Mouse (Mus musculus) layer of hippocampus, postnatal 36 days (tissue): ENCODE measurements around the gene Pex26. TPM values are rescaled to one million over a fixed set of nuclear protein-coding genes. Genes with fewer than 3 reads are reported as not detected.

Experiments used
- DNase-seq, 2 experiments: peaks; one replicate each; pipeline ENCODE4 v3.0.0; 2022
- total RNA-seq, 2 experiments: library from RNA; stranded (reverse); gene quantifications; 2 replicates each; pipeline ENCODE4 v1.2.3; 2021

Gene Pex26
- 10 to 100 TPM; 11.6 to 11.9 TPM for total RNA-seq

GRCm38 (mm10) chr6:121183414-121184173 is at the start of gene Pex26:
Gene Pex26 (plus strand): TSS chr6:121183667.
- DNase-seq: peak; percentile 92

- no peak for DNase-seq
Observed at GRCm38 (mm10) chr6:121134249-121134648, 49.2 kb upstream of the Pex26 start.

GRCm38 (mm10) chr6:121134884-121135283 is 48.6 kb upstream of the Pex26 start:
- DNase-seq: no peak

- DNase-seq: no peak
Observed at GRCm38 (mm10) chr6:121137222-121137621, 46.2 kb upstream of the Pex26 start.

GRCm38 (mm10) chr6:121138338-121139040 is 45.0 kb upstream of the Pex26 start:
- DNase-seq: no peak

- no peak for DNase-seq
Observed at GRCm38 (mm10) chr6:121139271-121139670, 44.2 kb upstream of the Pex26 start.

GRCm38 (mm10) chr6:121142298-121142697 is 41.2 kb upstream of the Pex26 start:
- DNase-seq: no peak

- no peak for DNase-seq
Observed at GRCm38 (mm10) chr6:121143439-121143838, 40.0 kb upstream of the Pex26 start.

- peak in 1 of 2 experiments; percentile 39 for DNase-seq
Observed at GRCm38 (mm10) chr6:121144066-121144465, 39.4 kb upstream of the Pex26 start.

GRCm38 (mm10) chr6:121145010-121145604 is 38.4 kb upstream of the Pex26 start:
- no peak for DNase-seq

- no peak for DNase-seq
Observed at GRCm38 (mm10) chr6:121145906-121146305, 37.6 kb upstream of the Pex26 start.

- DNase-seq: no peak
Observed at GRCm38 (mm10) chr6:121146798-121147197, 36.7 kb upstream of the Pex26 start.

GRCm38 (mm10) chr6:121148360-121148759 is 35.1 kb upstream of the Pex26 start:
- no peak for DNase-seq

GRCm38 (mm10) chr6:121149420-121149819 is 34.0 kb upstream of the Pex26 start:
- no peak for DNase-seq

GRCm38 (mm10) chr6:121150126-121150525 is 33.3 kb upstream of the Pex26 start:
- DNase-seq: no peak

GRCm38 (mm10) chr6:121151732-121152131 is 31.7 kb upstream of the Pex26 start:
- no peak for DNase-seq

GRCm38 (mm10) chr6:121153177-121153576 is 30.3 kb upstream of the Pex26 start:
- no peak for DNase-seq

- no peak for DNase-seq
Observed at GRCm38 (mm10) chr6:121154451-121155300, 28.8 kb upstream of the Pex26 start.

GRCm38 (mm10) chr6:121156030-121156429 is 27.4 kb upstream of the Pex26 start:
- no peak for DNase-seq

- DNase-seq: no peak
Observed at GRCm38 (mm10) chr6:121159616-121160015, 23.9 kb upstream of the Pex26 start.

- DNase-seq: no peak
Observed at GRCm38 (mm10) chr6:121160126-121160525, 23.3 kb upstream of the Pex26 start.

- no peak for DNase-seq
Observed at GRCm38 (mm10) chr6:121162616-121163015, 20.9 kb upstream of the Pex26 start.
